Mouse (Mus musculus) liver, postnatal 0 days (tissue): ENCODE measurements at regions not wholly inside any gene's neighbourhood (a gene's known extent, or its start where the extent isn't known, plus 50 kb on each side); places are given as distances from the start of the nearest gene placed in this dataset.

Experiments
- ATAC-seq: fragments of 200-750 bp; cut with Nextera tagmentation; 2 replicates; pipeline ENCODE4 v1.8.0; 2017; ENCODE audit warnings: mild to moderate bottlenecking, moderate library complexity
- DNase-seq: peaks from one replicate; pipeline ENCODE4 v3.0.0-alpha.2; 2016
- H3K27ac ChIP-seq: fragments of 300-500 bp; sonication (generic); 2 replicates; pipeline ENCODE4 v1.5.1; 2014; ENCODE audit warnings: antibody characterized with exemption, moderate library complexity, mild to moderate bottlenecking, low read depth
- H3K27me3 ChIP-seq: fragments of 300-500 bp; sonication (generic); 2 replicates; pipeline ENCODE4 v1.6.1; 2014; ENCODE audit warnings: low read length, control low read depth, mixed read lengths; ENCODE audit not compliant: insufficient read depth
- H3K36me3 ChIP-seq: fragments of 300-500 bp; sonication (generic); replicated peaks from 2 replicates; pipeline ENCODE4 v1.6.1; 2014; ENCODE audit warnings: mild to moderate bottlenecking, control low read depth, low read length, moderate library complexity, mixed read lengths; ENCODE audit not compliant: insufficient read depth
- H3K4me1 ChIP-seq: fragments of 300-500 bp; sonication (generic); 2 replicates; pipeline ENCODE4 v1.6.1; 2014; ENCODE audit warnings: antibody characterized with exemption, mild to moderate bottlenecking, control low read depth; ENCODE audit not compliant: insufficient read depth
- H3K4me2 ChIP-seq: fragments of 300-500 bp; sonication (generic); 2 replicates; pipeline ENCODE4 v1.6.1; 2014; ENCODE audit warnings: low read depth, mild to moderate bottlenecking, low read length, moderate library complexity, mixed read lengths
- H3K4me3 ChIP-seq: fragments of 300-500 bp; sonication (generic); 2 replicates; pipeline ENCODE4 v1.5.1; 2014; ENCODE audit warnings: low read depth, low read length
- H3K9ac ChIP-seq: fragments of 300-500 bp; sonication (generic); replicated peaks from 2 replicates; pipeline ENCODE4 v1.6.1; 2014; ENCODE audit warnings: mild to moderate bottlenecking, moderate library complexity
- H3K9me3 ChIP-seq: fragments of 300-500 bp; sonication (generic); 2 replicates; pipeline ENCODE4 v1.6.1; 2016; ENCODE audit warnings: mild to moderate bottlenecking, control low read depth, low read length, mixed read lengths
- CTCF ChIP-seq: sonication (generic); IDR thresholded peaks from 2 replicates; pipeline ENCODE4 v1.5.1; 2016; ENCODE audit warnings: antibody characterized with exemption, low read depth
- EP300 ChIP-seq: IDR thresholded peaks from 2 replicates; pipeline ENCODE4 v1.6.1; 2016; ENCODE audit warnings: antibody characterized with exemption, low read depth, mild to moderate bottlenecking
- WGBS: fragments of 180-500 bp; shearing (Covaris S2); extraction: QIAGEN DNeasy Blood & Tissue Kit; methylation state at CpG from one replicate; pipeline ENCODE4 v1.1.7; 2014; ENCODE audit not compliant: insufficient replicate concordance; 5-methylcytosine and 5-hydroxymethylcytosine counted together

GRCm38 (mm10) chr7:77857979-77858378 is 879.8 kb downstream of the Ntrk3 start:
- Histone ChIP-seq H3K27ac (no peak overlapping the region), H3K4me1 (no peaks in the 10 kb centered on the region), H3K4me3 (no peak overlapping the region), H3K36me3 (no peaks in the 10 kb centered on the region), H3K9ac (no peak overlapping the region), H3K9me3 (no peaks in the 10 kb centered on the region), H3K4me2 (no peak overlapping the region), H3K27me3 (no peaks in the 10 kb centered on the region)
- ATAC-seq (no peak), DNase-seq (no peak)
- TF ChIP-seq CTCF, result no peak
- no peak for TF ChIP-seq EP300
- WGBS, result 66% methylated on average over 5 of the region's 5 CpGs

GRCm38 (mm10) chr7:77855653-77856239 is 882.1 kb downstream of the Ntrk3 start:
- H3K27me3 ChIP-seq, result no peaks in the 10 kb centered on the region
- DNase-seq (no peak), ATAC-seq (no peak)
- 68% methylated on average over 6 of the region's 6 CpGs for WGBS
- H3K9ac ChIP-seq, result no peak overlapping the region
- no peak for TF ChIP-seq EP300
- no peak for TF ChIP-seq CTCF
- no peaks in the 10 kb centered on the region for H3K4me1 ChIP-seq
- H3K4me3 ChIP-seq, result no peak overlapping the region
- H3K36me3 ChIP-seq, result no peaks in the 10 kb centered on the region
- H3K9me3 ChIP-seq, result no peaks in the 10 kb centered on the region
- no peak overlapping the region for H3K4me2 ChIP-seq
- no peak overlapping the region for H3K27ac ChIP-seq

- Histone ChIP-seq H3K4me1 (no peaks in the 10 kb centered on the region), H3K4me2 (no peak overlapping the region), H3K27ac (no peak overlapping the region), H3K27me3 (no peaks in the 10 kb centered on the region), H3K36me3 (no peaks in the 10 kb centered on the region), H3K4me3 (no peak overlapping the region), H3K9ac (no peak overlapping the region), H3K9me3 (no peaks in the 10 kb centered on the region)
- ATAC-seq (no peak), DNase-seq (no peak)
- WGBS, result 82% methylated on average over 2 of the region's 2 CpGs
- TF ChIP-seq EP300, result no peak
- no peak for TF ChIP-seq CTCF
Measured at GRCm38 (mm10) chr7:77855077-77855476, 882.7 kb downstream of the Ntrk3 start.

DNA sequence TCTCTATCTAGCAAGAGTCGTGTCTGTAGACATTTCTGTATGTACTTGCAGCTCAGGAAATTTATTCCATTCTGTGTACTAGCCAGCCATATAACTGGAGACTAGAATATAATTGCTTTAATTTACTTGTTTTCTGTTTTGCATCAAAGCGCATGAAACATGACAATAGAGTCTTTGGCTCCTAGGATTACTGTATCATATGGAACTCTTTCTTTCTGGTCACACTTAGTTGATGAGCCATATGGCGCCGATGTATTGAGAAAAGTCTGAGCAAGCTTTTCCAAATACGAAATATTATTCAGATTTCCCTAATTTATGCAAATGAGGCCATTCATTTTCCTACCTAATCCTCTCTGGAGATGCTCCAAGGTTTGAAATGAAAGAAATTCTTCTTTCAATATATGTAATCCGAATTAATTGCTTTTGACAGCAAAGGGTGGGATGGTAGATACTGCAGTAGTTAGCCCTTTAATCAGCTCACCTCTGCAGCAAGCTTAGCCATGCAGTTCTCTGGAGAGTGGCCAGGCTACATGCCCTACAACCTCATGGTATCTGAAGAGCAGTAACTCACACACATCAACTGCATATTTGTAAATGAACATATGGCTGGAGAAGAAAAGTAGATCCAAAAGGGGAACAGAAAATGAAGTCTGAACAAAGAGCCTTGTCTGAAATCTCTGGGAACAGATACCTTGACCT is 913.4 kb downstream of the Ntrk3 start:
- DNase-seq (no peak), ATAC-seq (no peak)
- Histone ChIP-seq H3K4me3 (no peak overlapping the region), H3K4me1 (no peaks in the 10 kb centered on the region), H3K9ac (no peak overlapping the region), H3K27ac (no peak overlapping the region), H3K9me3 (no peaks in the 10 kb centered on the region), H3K27me3 (no peaks in the 10 kb centered on the region), H3K4me2 (no peak overlapping the region), H3K36me3 (no peaks in the 10 kb centered on the region)
- 65% methylated on average over 6 of the region's 6 CpGs for WGBS
- TF ChIP-seq EP300 (no peak), CTCF (no peak)

- DNase-seq (no peak), ATAC-seq (no peak)
- no peaks in the 10 kb centered on the region for H3K36me3 ChIP-seq
- H3K4me2 ChIP-seq, result no peak overlapping the region
- H3K9me3 ChIP-seq, result no peaks in the 10 kb centered on the region
- TF ChIP-seq CTCF, result no peak
- no peak for TF ChIP-seq EP300
- H3K4me1 ChIP-seq, result no peaks in the 10 kb centered on the region
- no peaks in the 10 kb centered on the region for H3K27me3 ChIP-seq
- H3K9ac ChIP-seq, result no peak overlapping the region
- no peak overlapping the region for H3K27ac ChIP-seq
- H3K4me3 ChIP-seq, result no peak overlapping the region
- 29% methylated on average over 2 of the region's 2 CpGs for WGBS
Measured at GRCm38 (mm10) chr7:77812052-77812903, 925.5 kb downstream of the Ntrk3 start.

DNA sequence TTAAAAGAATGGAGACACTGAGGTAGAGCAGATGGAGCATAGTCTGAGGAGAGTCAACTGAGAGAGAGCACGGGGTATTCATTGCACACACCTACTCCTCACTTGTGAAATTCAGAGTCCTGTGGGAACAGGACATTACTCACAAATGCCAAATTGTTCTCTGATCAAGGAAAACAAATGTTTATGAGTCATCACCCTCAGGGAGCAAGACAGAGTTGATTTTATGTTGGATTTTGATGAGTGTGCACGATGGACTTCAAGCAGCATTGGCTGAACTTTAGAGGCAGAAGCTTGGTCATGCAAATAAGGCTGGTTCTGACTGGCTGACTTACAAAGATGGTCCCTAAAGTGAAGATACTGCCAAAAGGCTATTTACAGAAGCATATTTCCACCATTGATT is 951.0 kb downstream of the Ntrk3 start:
- H3K9ac ChIP-seq, result no peak overlapping the region
- H3K36me3 ChIP-seq, result no peaks in the 10 kb centered on the region
- DNase-seq (no peak), ATAC-seq (no peak)
- no peak overlapping the region for H3K27ac ChIP-seq
- WGBS, result 66% methylated on average over 2 of the region's 2 CpGs
- H3K4me2 ChIP-seq, result no peak overlapping the region
- H3K27me3 ChIP-seq, result no peaks in the 10 kb centered on the region
- no peak overlapping the region for H3K4me3 ChIP-seq
- no peaks in the 10 kb centered on the region for H3K9me3 ChIP-seq
- TF ChIP-seq CTCF, result no peak
- no peak for TF ChIP-seq EP300
- H3K4me1 ChIP-seq, result no peaks in the 10 kb centered on the region
